Mouse (Mus musculus) adrenal gland, postnatal 14 days (tissue): Measurements from ENCODE around the gene Atraid. TPM values are rescaled to one million over a fixed set of nuclear protein-coding genes. Genes with fewer than 3 reads are reported as not detected.
A peak's percentile ranks its signal among the peaks of the same experiment; 100 is the strongest.

Experiments used
- DNase-seq: peaks from one replicate; pipeline ENCODE4 v3.0.0; 2021; ENCODE audit warnings: mixed read lengths
- total RNA-seq: library from RNA; stranded (reverse); gene quantifications from 2 replicates; pipeline ENCODE4 v1.2.3, GENCODE M21; 2021

The Atraid gene
- total RNA-seq, 1 experiment from 2014 or later: 116 TPM

DNA sequence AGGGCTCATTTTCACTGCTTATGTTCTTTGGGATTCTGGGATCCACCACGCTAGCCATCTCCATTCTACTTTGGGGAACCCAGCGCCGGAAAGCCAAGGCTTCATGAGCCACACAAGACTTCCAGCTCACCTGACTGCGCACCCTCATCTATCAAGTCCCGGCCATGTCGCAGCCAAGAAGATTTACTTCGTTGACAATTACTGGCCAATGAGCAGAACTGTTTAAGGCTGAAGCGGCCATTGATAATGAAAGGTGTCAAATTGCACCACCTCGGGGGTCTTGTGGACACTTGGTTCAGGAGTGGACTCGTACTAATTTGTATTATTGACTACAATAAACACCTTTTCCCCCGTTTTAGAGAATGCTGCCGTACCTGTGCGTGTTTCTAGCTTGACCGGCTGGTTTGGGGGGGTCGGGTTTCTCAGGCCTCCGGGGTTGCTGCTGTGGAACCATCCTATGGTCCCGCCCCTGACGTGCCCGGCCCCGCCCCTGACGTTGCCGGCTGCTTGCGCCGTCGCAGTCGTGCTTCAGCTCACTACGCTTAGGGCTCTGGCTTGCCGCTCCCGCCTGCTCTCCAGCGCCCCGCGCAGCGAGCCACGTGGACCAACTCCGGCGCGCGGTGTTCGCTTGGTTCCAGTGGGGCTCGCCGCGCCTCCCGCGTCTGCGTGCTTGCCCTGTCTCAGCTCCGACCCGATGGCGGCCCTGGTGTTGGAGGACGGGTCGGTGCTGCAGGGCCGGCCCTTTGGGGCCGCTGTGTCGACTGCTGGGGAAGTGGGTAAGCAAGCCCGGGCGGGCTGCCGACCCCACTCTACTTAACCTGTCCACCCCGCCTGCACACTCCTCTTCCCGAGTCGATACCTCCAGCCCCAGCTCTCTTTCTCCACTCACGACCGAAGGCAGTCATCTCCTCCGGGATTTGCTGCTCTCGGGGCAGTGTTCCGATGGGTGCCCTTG lies 6.4 kb downstream of the Atraid start, which contains the start of gene Cad:
Gene Cad, plus strand, starts transcription at position 520 of the 955 bp plus-strand sequence.
- peak; percentile 97 for DNase-seq

DNA sequence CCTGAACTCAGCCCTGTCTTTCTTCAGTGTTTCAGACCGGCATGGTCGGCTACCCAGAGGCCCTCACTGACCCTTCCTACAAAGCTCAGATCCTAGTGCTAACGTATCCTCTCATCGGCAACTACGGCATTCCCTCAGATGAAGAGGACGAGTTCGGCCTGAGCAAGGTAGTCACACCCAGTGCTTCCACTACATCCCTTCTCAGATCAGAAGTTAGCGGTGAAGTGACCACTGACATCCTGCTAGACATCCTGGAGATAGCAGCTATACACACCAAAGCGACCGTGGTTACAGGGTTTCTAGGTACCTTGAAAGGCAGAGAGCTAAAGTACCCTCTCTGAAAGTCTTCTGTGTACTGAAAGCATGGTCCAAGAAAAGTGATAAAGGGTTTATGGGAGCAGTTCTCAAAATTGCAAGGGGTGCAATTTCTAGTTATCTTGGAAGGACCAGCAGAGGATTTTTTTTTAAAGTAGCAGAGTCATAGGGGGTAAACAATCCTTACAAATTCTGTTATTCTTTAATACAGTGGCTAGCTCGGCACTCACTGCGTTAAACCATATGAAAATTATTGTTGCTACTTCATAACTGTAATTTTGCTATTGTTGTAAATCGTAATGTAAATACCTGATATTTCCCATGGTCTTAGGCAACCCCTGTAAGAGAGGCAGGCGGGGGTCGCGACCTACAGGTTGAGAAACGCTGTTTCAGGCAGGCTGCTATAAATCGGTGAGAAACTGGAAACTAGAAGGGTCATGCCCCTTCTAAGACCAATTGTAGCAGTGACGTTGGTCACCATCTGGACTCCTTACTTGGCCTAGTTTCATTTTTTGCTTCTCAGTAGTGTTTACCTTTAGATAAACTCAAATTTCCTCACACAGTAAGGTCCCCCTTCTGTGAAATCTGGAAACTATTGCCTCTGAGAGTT lies 7.4 kb downstream of the Atraid start:
- no peak for DNase-seq

DNA sequence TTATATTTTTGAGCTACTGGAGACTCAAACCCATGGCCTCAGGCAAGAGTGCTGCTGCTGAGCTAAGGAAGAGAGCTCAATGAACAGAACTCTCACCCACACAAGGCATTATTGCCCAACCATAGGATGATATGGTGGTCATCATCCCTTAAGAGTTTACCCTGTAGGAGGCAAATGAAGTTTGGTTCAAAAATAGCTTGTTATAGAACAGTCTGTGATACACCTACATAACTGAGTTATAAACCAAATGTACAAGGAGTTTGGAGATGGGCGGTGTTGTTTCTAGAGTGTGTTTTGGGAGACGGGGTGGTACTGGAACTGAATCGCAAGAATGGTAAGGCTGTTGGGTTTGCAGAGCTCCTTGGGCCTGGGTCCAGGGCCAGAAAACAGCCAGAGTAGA lies 21.7 kb downstream of the Atraid start:
- no peak for DNase-seq

DNA sequence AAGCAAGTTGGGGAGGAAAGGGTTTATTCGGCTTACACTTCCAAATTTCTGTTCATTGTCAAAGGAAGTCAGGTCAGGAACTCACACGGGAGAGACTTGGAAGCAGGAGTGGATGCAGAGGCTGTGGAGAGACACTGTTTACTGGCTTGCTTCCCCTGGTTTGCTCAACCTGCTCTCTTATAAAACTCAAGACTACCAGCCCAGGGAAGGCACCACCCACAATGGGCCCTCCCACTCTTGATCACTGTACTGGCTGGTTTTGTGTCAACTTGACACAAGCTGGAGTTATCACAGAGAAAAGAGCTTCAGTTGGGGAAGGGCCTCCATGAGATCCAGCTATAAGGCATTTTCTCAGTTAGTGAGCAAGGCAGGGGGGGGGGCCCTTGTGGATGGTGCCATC lies 22.9 kb downstream of the Atraid start:
- no peak for DNase-seq

- DNase-seq: no peak
Measured at GRCm38 (mm10) chr5:31071821-31072220, 23.7 kb downstream of the Atraid start.

DNA sequence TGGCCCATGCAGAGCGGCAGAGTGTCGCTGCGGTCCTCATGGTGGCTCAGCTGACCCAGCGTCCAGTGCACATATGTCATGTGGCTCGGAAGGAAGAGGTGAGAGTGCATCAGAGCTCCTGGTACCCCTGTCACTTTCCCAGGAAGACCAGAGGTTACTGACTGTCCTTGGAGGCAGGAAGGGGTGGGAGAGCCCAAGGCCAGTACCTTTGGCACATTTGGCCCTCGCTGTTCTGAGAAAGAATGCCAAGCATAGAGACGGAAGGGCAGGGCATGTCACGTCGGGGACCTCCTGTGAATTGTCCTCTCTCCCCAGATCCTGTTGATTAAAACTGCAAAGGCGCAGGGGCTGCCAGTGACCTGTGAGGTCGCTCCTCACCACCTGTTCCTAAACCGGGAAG lies 25.1 kb downstream of the Atraid start:
- DNase-seq: peak; percentile 46

DNA sequence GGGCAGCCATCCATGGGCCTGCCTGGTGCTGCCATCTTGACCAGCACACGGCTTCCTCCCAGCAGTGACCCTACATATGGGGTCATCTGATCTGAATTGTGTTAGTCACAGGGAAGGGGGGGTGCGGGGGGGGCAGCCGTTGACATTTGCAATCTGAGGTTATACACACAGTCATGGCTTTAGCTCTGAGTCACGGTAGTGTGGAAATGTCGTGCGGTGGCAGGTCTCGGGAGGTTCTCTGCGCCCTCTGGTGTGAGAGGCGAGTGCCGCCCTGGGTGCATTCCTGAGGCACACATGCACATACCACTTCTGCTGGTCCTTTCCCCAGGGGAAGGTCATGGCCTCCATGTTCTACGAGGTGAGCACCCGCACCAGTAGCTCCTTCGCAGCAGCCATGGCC lies 28.2 kb downstream of the Atraid start:
- DNase-seq: peak; percentile 80

DNA sequence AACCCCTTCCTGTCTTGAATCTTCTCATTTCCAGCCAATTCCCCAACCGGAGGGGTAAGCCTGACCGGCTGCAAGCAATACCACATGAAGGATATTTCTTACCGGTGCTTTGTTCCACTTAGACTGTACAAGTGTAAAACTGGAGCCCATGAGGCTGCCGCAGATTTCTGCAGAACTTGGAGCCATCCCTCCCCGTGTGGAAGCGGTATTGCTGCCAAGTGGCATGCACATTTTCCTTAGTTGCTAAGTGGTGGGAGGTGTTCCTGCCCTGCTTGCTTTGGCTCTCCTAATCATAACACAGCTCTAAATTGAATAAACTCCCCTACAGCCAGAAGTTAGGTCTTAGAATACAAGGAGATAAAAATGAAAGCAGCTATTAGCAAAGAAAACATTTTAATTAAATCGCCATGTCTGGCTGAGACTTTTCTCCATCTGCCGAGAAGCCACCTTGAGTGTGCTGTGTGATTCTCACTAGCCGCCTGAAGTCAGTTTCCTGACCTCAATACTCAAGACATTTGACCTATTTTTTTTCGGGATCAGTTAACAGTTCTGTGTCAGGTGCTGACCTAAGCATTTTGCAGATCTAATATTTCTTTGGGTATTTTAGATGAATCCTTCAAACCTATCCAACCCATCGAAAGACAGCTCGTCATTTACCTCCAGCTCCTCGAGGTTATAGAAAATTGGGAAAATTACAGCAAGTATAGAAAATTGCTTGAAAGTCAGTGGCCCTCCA lies 32.1 kb downstream of the Atraid start:
- DNase-seq: no peak

- DNase-seq: no peak
Measured at GRCm38 (mm10) chr5:31080795-31081164, 32.7 kb downstream of the Atraid start.

- DNase-seq: peak; percentile 70
Measured at GRCm38 (mm10) chr5:31081386-31081785, 33.3 kb downstream of the Atraid start.

DNA sequence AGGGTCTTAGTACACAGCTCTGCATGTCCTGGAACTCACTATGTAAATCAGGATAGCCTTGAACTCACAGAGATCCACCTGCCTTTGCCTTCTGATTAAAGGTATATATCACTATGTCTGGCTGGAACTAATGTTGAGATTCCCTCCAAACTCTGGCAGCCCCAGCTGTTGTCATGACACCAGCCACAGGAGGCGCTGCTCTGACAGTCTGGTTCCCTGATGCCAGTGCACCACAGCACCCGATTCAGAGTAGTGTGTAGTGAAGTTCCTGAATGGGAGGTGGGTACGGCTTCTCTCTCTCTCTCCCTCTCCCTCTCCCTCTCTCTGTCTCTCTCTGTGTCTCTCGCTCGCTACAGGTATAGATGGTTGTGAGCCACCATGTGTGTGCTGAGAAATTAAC lies 34.2 kb downstream of the Atraid start:
- peak; percentile 86 for DNase-seq

DNA sequence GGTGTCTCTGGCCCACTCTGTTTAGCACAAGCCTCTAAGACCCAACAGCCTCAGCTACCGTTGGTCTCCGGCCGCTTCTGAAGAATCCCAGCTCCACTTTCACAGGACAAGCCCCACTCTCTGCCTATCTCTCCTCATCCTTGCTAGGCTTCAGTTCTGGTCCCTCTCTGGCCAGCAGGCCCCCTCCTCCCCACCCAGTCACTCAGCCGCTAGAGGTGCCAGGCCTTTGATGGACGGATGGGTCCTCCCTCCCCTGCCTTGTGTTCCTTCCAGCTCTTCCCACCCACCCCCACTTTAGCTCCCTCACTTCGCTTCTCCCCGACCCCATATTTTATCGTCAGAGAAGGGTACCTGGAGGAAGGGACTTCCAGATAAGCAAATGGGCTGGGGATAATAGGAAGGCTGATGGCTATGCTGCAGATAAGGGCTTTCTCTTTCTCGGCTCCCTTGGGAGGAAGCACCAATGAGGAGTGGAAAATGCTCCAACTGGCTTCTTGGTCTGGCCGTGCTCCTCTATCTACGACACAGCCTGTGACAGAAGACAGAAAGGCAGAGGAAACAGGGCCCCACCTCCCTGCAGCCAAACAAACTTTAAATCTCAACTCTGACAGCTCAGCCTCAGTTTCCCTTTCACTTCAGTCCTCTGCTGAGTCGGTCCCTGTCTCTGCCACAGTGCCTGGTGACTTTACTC lies 35.0 kb downstream of the Atraid start:
- peak; percentile 29 for DNase-seq

GRCm38 (mm10) chr5:31083949-31084348 lies 35.8 kb downstream of the Atraid start:
- DNase-seq: no peak

DNA sequence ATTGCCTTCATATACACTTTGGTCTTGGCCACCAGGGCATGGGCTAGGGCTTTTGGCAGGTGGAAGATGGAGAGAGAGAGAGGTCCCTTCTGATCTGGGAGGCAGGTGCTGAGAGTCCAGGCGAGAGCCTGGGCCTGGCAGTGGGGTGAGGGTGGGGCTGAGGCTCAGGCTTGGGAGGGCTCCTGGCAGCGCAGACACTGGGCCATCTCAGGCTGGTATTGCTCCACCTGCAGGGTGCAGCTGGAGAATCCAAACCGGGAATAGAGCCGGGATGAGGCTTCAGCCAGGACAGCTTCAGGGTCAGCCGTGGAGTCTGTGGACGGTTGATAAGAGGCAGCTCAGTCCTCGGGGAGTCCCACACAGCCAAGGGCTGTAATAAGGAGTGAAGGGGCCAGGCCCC lies 38.5 kb downstream of the Atraid start:
- no peak for DNase-seq

DNA sequence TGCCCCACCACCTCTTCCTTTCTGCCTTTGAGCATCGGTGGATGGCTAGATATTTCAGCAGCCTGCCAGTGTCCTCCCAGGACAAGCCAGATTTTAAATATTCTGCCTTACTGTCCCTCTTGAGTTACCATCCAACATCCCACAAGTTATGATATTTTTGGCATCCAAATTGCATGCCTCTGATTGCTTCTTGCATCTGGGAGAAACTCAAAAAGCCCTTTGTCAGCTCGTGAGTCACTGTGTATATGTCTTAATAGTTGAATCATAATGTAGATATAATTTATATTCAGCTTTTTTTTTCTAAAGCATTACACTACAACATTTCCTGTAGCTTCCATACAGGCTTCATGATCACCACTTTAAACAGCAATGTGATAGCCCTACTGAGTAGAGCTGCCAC lies 39.0 kb downstream of the Atraid start:
- DNase-seq: no peak

GRCm38 (mm10) chr5:31092231-31092975 lies 44.3 kb downstream of the Atraid start:
- no peak for DNase-seq

GRCm38 (mm10) chr5:31093151-31094041 lies 45.3 kb downstream of the Atraid start:
- DNase-seq: peak; percentile 44

- no peak for DNase-seq
Measured at GRCm38 (mm10) chr5:31094100-31094798, 46.1 kb downstream of the Atraid start.
